Mouse (Mus musculus): Measurements from ENCODE around the gene Slc25a3.

Gene Slc25a3

DNA sequence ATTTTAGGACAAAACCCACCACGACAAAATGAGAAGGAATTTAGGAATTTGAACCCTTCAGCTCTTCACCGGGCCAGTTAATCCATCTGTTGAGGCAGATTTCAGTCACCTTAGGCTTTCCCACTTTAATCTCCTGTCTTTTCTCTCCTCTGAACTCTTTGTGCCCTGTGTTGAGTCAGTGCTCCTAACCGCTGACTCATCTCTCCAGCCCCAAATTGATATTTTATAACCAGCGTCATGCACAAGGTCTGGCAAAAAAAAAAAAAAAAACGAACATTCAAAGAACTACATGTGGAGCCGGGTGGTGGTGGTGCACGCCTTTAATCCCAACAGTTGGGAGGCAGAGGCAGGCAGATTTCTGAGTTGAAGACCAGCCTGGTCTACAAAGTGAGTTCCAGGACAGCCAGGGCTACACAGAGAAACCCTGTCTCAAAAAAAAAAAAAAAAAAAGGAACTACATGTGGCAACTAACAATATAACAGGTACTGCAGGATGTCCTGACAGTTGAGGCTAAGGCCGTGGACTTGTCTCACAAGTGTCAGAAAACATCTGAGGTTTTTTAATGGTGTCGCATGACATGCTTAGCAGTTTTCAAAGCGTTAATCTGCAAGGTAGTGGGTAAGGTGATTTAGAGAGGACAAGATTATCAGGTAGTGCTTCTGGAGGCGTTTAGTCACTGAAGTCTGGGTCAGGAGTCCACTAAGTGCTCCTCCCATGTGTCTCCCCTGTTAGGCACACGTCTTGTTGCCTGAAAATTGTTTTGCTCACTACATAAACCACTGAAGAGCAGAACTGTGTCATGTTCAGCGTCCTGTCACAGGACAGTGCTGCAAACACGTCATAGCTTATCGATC, 29.4 kb downstream of the Slc25a3 start:
- no peak for DNase-seq (ENCODE audit: low read depth, low spot score)

DNA sequence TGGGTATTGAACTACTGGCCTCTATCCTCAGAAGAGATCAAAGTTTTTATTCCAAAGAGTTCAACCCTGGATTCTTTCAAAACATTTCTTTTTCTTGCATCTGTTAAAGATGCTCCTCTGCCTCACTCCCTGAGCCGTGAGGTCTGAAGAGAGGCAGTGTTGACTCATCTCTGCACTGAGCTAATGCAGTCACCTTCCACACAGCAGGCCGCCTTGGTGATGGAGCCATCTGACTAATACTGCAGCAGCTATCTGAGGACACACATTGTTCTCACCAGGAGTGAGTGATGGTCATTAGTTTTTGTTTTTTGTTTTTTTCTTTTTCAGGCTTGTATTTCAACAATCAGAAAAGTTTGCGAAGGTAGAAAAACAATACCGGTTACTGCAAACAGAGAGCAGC, 31.0 kb downstream of the Slc25a3 start:
- DNase-seq (ENCODE audit: low read depth, low spot score), result no peak

DNA sequence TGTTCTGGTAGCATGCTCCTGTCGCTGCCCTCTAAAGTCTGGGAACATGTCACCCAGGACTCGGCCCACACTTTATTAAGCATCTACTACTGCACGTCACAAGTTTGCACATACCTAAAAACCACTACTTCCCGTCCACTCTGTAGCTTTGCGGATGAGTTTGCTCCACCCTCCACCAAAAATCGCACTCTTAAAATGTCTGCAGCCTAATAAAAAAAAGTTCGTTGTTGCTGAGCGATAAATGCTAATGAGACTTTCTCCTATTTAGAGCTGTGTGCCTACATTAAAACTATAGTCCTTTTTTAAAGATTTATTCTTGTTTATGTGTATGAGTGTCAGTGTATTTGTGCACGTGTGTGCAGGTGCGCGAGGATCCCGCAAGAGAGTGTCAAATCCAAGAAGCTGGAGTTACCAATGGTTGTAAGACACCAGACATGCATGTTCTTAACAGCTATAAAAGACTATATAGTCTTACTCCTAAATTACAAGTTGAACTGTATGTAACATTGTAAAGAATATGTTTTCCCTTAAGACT, 40.4 kb downstream of the Slc25a3 start:
- DNase-seq (ENCODE audit: low read depth, low spot score), result no peak

DNA sequence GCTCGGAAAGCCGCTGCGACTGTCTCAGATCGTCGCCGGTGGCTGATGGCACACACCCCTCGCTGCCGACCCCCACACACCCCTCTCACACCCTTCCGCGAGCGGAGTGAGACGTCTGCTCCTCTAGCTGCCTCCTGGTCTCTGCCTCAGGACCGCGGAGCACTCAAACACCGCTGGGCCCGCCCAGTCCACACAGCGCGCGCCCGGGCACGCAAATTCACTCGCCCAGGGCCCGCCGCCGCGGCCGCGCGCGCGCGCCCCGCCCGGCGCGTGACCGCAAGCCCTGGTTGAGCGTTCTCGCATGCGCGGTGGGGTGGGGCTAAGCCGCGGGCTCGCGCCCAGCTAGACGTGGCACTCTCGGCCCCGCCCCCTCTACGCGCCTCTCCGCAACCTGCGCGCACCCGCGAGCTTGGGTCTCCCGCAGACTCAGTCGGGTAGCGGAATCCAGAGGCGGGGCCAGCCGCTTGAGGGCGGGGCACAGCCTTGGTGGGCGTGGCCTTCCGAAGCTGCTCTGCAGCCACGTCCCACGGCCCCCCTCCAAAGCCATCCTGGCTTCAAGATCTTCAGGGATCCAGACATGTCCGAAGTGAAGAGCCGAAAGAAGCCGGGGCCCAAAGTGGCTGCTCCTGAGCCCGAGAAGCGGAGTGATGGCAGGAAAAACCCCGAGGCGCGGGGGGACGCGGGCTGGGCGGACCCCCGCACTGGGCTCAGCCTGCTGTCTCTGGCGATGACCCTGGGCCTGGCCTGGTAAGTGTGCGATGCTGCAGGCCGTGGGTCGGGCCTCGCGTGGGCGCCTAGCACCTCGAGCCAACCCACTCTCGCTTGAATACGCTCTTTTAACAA, 41.1 kb downstream of the Slc25a3 start, which contains the start of the genes Apaf1 and Ikbip:
Gene Apaf1 (minus strand): TSS at position 221 of the 843 bp plus-strand sequence.
Gene Ikbip (plus strand): TSS at position 391 of the 843 bp plus-strand sequence.
- DNase-seq (ENCODE audit: low read depth, low spot score), result peak; percentile 95

DNA sequence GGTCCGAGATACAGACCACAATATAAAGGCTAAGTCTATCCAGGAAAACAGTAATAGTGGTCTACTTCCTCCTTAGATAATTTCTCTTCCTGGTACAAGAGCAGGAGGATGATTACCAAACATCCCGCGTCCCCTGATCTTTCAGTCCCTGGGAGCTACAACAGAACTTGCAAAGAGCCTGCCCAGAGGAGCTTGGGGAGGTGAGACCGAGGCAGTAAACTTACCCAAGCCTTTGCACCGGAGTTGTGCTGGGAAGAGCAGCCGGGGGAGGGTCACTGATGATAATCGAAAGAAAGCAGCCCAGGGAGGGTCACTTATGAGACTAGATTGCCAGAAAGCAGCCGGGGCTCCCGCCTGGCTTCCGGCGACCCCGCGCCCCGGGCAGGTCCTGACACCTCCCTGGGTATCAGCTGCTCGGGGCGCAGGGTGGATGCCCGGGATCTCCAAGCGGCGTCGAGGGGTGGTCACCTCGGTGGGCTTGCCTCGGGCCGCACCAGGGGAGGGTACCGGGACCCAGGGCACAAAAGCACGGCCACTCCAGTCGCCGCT, 41.8 kb downstream of the Slc25a3 start:
- no peak for DNase-seq (ENCODE audit: low read depth, low spot score)

DNA sequence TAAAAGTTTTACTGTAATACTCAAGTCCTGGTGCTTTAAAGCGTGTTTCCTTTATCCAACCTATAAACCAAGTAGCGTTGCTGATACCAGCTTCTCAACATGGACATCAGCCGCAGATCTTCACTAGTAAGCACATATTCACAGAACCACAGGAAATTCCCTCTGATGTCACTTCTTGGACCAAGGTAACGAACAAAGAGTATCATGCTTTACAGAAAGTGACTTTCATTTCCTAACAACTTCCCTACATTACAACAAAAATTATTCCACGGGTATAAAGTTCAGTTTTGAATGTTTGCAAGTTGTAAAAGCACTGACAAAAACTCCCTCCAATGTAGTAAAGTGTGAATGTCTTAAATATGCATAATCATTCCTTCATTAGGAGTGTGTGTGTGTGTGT, 43.3 kb downstream of the Slc25a3 start:
- DNase-seq (ENCODE audit: low read depth, low spot score), result no peak

DNA sequence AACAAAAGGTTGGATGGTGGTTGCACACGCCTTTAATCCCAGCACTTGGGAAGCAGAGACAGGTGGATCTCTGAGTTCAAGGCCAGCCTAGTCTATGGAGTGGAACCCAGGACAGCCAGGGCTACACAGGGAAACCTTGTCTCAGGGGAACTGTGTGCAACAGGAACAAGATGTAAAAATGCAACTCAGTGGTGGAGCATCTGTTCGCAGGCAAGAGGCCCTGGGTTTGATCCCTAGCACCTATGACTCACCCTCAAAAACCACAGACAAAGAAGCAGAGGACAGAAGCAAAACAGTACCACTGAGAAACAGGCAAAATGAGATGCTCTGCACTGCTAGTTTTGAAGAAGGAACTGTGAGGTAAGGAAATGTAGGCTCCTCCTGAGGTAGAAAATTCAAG, 47.2 kb downstream of the Slc25a3 start:
- DNase-seq (ENCODE audit: low read depth, low spot score), result no peak

DNA sequence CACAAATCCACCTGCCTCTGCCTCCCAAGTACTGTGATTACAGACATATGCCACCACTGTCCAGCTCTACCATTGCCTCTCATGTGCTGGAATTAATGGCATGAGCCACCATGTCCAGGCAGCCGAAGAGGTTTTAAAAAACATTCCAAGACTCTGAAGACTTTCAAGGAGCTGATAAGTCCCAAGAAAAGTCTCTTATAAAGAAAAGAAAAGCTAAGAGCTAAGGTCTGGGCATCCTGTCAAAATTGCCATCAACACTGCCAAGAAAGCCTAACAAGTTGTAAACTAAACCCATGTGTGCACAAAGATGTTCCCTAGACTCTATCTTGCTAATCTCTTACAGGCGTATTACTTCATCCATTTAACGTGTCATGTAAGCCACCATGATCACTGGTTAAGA, 50.5 kb downstream of the Slc25a3 start:
- DNase-seq (ENCODE audit: low read depth, low spot score), result no peak

DNA sequence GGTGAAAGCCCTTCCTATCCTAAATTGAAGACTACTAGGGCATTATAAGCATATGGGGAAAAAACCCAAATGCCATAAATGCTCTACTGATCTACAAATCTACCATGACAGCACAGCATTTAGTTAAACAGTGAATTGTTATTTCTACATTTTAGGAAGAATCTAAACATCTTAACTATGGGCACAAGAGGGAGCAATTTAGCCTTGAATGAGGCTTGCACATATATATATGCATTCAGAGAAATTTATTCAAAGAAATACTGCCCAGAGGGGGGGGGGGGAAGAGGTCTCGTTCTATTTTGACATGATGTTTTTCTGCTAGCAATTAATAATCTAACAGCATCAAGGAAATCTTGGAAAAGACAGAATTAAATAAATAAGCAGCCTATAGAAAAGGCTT, 52.1 kb downstream of the Slc25a3 start:
- no peak for DNase-seq (ENCODE audit: low read depth, low spot score)

Data from telencephalon, adult 2 months (tissue).